Mouse (Mus musculus) duodenum, adult 2 months (tissue): ENCODE measurements around the gene Eif4a1. TPM values are rescaled to one million over a fixed set of nuclear protein-coding genes. Genes with fewer than 3 reads are reported as not detected.

Experiments used
- polyA plus RNA-seq: library from polyadenylated mRNA; depleted of rRNA; stranded (reverse); fragments of >200 nt; gene quantifications from 2 replicates; pipeline ENCODE4 v1.2.3, GENCODE M21; 2012; ENCODE audit warnings: low replicate concordance; rRNA removed

The Eif4a1 gene
- 71.8 and 97.2 TPM in 2 replicates for polyA plus RNA-seq

GRCm38 (mm10) chr11:69672211-69672706 is at the start of gene Eif4a1:
Gene Eif4a1, minus strand, starts transcription at chr11:69672423.

DNA sequence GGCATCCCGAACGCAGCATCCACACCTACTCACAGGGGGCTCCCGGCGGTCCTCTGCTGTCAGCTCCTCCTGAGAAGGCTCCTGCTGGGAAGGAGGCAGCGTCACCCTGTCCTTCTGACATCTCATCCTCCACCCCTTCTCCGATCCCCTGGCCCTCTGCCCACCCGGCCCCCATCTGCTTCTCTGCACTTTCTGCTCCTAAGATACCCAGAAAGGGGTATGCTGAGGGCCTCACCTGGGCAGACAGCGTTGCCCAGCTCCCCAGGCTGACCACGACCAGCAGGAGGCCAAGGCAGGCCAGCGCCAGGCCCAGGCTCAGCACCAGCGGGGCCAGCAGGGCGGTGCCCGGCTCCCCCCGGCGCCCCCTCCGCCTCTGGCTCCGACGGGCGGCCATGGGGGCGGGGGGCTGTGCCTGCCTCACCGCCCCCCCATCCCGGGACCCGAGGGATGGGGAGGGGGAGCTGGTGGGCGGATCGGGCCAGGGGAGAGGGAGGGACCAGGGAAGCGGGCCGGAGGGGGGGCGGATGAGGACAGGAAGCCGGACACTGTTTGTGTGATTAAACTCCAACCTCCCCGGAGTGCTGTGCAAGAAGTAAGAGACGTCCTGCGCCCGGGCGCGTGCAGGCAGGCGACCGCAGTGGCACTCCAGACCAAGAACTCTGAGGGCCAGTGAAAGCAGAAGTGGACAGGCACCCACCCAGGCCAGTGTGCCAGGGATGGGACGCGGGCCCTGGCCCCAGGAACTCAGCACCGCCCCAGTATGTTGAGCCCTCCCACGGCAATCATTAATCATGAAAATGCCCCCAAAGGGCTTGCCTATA is 23.3 kb upstream of the Eif4a1 start, which contains the start of the genes Tnfsf12 and Tnfsfm13:
Gene Tnfsf12 (minus strand): TSS at position 489 of the 821 bp plus-strand sequence.
Gene Tnfsfm13 (minus strand): TSS at position 738 of the 821 bp plus-strand sequence.

DNA sequence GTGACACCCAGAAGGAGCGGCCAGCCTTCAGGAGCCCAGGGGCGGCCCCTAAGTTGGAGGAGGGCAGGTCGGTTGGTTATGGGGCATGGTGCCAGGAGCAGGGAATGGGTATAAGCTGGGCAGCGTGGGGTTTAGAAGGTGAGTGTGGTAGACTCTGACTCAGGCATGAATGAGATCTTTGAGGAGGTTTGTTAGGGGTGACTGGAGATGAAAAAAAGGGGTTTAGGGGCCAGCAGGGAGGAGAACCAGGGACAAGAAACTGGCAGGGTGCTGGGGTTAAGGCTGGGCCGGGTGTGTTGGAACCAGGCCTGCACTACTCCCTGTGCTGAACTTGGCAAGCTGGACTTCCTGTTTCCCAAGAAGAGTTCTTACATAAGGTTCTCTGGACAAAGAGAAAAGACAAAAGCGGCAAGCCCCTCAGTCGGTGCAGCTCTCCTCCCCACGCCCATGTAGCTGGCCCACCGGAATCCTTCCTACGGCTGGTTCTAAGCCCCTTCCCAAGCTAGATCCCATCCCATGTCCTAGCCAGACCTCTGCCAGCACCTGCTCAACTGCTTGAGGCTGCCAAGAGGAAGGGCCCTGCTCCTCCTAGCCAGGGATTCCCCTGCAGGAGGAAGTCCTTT is 13.4 kb upstream of the Eif4a1 start, which contains the start of gene Tnfsf13:
Gene Tnfsf13 (minus strand): TSS at position 259 of the 623 bp plus-strand sequence.

GRCm38 (mm10) chr11:69681314-69682208 is 9.3 kb upstream of the Eif4a1 start, which contains the start of gene Senp3:
Gene Senp3, minus strand, starts transcription at chr11:69682084.

GRCm38 (mm10) chr11:69665961-69666664 is 6.1 kb downstream of the Eif4a1 start, which contains the start of gene Cd68:
Gene Cd68, minus strand, starts transcription at chr11:69666153.

GRCm38 (mm10) chr11:69662213-69662966 is 9.8 kb downstream of the Eif4a1 start, which contains the start of gene Mpdu1:
Gene Mpdu1, minus strand, starts transcription at chr11:69662642.

DNA sequence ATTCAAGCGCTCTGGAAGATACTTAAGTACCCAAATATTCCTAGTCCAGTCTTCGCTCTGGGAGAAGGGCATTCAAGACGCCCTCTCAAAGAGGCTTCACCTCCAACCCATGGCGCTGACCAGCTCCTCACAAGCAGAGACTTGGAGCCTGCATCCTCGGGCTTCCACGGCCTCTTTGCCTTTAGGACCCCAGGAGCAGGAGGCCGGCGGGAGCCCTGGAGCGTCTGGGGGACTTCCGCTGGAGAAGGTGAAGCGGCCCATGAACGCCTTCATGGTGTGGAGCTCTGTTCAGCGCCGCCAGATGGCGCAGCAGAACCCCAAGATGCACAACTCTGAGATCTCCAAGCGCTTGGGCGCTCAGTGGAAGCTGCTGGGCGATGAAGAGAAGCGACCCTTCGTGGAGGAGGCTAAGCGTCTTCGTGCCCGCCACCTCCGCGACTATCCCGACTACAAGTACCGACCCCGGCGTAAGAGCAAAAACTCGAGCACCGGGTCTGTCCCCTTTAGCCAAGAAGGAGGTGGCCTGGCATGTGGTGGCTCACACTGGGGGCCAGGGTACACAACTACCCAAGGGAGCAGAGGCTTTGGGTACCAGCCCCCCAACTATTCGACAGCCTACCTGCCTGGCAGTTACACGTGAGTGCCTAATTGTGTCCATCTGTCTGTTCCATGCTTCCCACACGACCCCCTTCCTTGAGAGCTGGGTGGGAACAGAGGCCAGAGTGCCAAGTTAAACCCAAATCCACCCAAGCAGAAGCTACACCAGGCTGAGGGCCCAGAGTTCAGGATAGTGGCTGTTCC is 16.8 kb downstream of the Eif4a1 start, which contains the start of gene Sox15:
Gene Sox15 (plus strand): TSS at position 51 of the 801 bp plus-strand sequence.

GRCm38 (mm10) chr11:69632284-69633089 is 39.7 kb downstream of the Eif4a1 start, which contains the start of gene Fxr2:
Gene Fxr2, plus strand, starts transcription at chr11:69632990.

GRCm38 (mm10) chr11:69621571-69622268 is 50.5 kb downstream of the Eif4a1 start, which contains the start of gene Sat2:
Gene Sat2, plus strand, starts transcription at chr11:69622024.

GRCm38 (mm10) chr11:69617805-69618204 is 54.4 kb downstream of the Eif4a1 start, which contains the start of gene Shbg:
Gene Shbg, minus strand, starts transcription at chr11:69617905.

Other genes starting within 250 kb of the Eif4a1 start
- gene Dnah2, start 123.3 kb downstream of the Eif4a1 start, polyA plus RNA-seq: 0.49 and 0.59 TPM in 2 replicates
- gene Efnb3, start 112.2 kb downstream of the Eif4a1 start, polyA plus RNA-seq: 1.4 and 1.6 TPM in 2 replicates
- 20.1 and 31.7 TPM in 2 replicates for gene Wrap53, start 92.2 kb downstream of the Eif4a1 start, polyA plus RNA-seq
- 44.5 and 49.2 TPM in 2 replicates for gene Trp53, start 92.1 kb downstream of the Eif4a1 start, polyA plus RNA-seq
- gene Atp1b2, start 66.5 kb downstream of the Eif4a1 start, polyA plus RNA-seq: 3.0 and 5.0 TPM in 2 replicates
- not detected in 2 replicates for gene Shbg, start 54.5 kb downstream of the Eif4a1 start, polyA plus RNA-seq
- gene Sat2, start 50.4 kb downstream of the Eif4a1 start, polyA plus RNA-seq: 1.4 TPM in 2 replicates
- 37.9 and 40.8 TPM in 2 replicates for gene Fxr2, start 39.4 kb downstream of the Eif4a1 start, polyA plus RNA-seq
- 0.26 TPM in 1 of 2 replicates, not detected in the other for gene Sox15, start 17.1 kb downstream of the Eif4a1 start, polyA plus RNA-seq
- 184 and 214 TPM in 2 replicates for gene Mpdu1, start 9.8 kb downstream of the Eif4a1 start, polyA plus RNA-seq
- gene Cd68, start 6.3 kb downstream of the Eif4a1 start, polyA plus RNA-seq: 20.5 and 25.2 TPM in 2 replicates
- gene Senp3, start 9.7 kb upstream of the Eif4a1 start, polyA plus RNA-seq: 15.6 and 17.3 TPM in 2 replicates
- gene Tnfsf13, start 13.4 kb upstream of the Eif4a1 start, polyA plus RNA-seq: 11.1 and 13.6 TPM in 2 replicates
- gene Tnfsf12, start 23.4 kb upstream of the Eif4a1 start, polyA plus RNA-seq: 17.8 and 19.2 TPM in 2 replicates
- 3.7 and 4.7 TPM in 2 replicates for gene Tnfsfm13, start 23.7 kb upstream of the Eif4a1 start, polyA plus RNA-seq
- gene Polr2a, start 86.2 kb upstream of the Eif4a1 start, polyA plus RNA-seq: 22.0 and 29.9 TPM in 2 replicates
- 0.13 TPM in 1 of 2 replicates, not detected in the other for gene Slc35g3, start 89.5 kb upstream of the Eif4a1 start, polyA plus RNA-seq
- gene Zbtb4, start 93.5 kb upstream of the Eif4a1 start, polyA plus RNA-seq: 7.0 and 19.2 TPM in 2 replicates
- gene Chrnb1, start 123.5 kb upstream of the Eif4a1 start, polyA plus RNA-seq: 3.8 and 6.8 TPM in 2 replicates
- 2.7 and 6.1 TPM in 2 replicates for gene Fgf11, start 129.4 kb upstream of the Eif4a1 start, polyA plus RNA-seq
- gene Tmem102, start 133.2 kb upstream of the Eif4a1 start, polyA plus RNA-seq: 44.7 and 80.5 TPM in 2 replicates
- gene Gm39566, start 142.9 kb upstream of the Eif4a1 start, polyA plus RNA-seq: not detected in 2 replicates
- not detected in 2 replicates for gene Spem2, start 146.0 kb upstream of the Eif4a1 start, polyA plus RNA-seq
- gene Spem1, start 149.8 kb upstream of the Eif4a1 start, polyA plus RNA-seq: 0.09 and 0.13 TPM in 2 replicates
- 6.9 and 15.5 TPM in 2 replicates for gene Nlgn2, start 165.4 kb upstream of the Eif4a1 start, polyA plus RNA-seq
- 102 and 130 TPM in 2 replicates for gene Tmem256, start 166.1 kb upstream of the Eif4a1 start, polyA plus RNA-seq
- gene Plscr3, start 174.0 kb upstream of the Eif4a1 start, polyA plus RNA-seq: 39.3 and 58.9 TPM in 2 replicates
- gene Tnk1, start 186.3 kb upstream of the Eif4a1 start, polyA plus RNA-seq: 34.8 and 47.5 TPM in 2 replicates
- gene Tmem95, start 205.6 kb upstream of the Eif4a1 start, polyA plus RNA-seq: not detected in 2 replicates
- 2.0 and 2.3 TPM in 2 replicates for gene Kctd11, start 209.0 kb upstream of the Eif4a1 start, polyA plus RNA-seq
- 7.4 and 13.8 TPM in 2 replicates for gene Acap1, start 223.1 kb upstream of the Eif4a1 start, polyA plus RNA-seq
- gene 2810408A11Rik, start 228.6 kb upstream of the Eif4a1 start, polyA plus RNA-seq: 2.1 and 3.0 TPM in 2 replicates
- 20.1 and 23.0 TPM in 2 replicates for gene Neurl4, start 228.6 kb upstream of the Eif4a1 start, polyA plus RNA-seq
- 106 and 110 TPM in 2 replicates for gene Gps2, start 241.5 kb upstream of the Eif4a1 start, polyA plus RNA-seq
- gene Eif5a, start 249.5 kb upstream of the Eif4a1 start, polyA plus RNA-seq: 196 and 222 TPM in 2 replicates